Mouse (Mus musculus) thymus, postnatal 0 days (tissue): ENCODE data around the gene Rnf152. TPM values are rescaled to one million over a fixed set of nuclear protein-coding genes. Genes with fewer than 3 reads are reported as not detected.

Experiments
- DNase-seq: peaks from one replicate; pipeline ENCODE4 v3.0.0-alpha.2; 2015; ENCODE audit warnings: low spot score
- polyA plus RNA-seq: library from polyadenylated mRNA; unstranded; fragments of >200 nt; fragmentation: Nextera tagmentation; extraction: Ambion mirVana; gene quantifications from 2 replicates; pipeline ENCODE4 v1.2.1, GENCODE M21; 2015

Rnf152 gene
- polyA plus RNA-seq, 1 experiment from 2014 or later = 0.09 TPM

DNA sequence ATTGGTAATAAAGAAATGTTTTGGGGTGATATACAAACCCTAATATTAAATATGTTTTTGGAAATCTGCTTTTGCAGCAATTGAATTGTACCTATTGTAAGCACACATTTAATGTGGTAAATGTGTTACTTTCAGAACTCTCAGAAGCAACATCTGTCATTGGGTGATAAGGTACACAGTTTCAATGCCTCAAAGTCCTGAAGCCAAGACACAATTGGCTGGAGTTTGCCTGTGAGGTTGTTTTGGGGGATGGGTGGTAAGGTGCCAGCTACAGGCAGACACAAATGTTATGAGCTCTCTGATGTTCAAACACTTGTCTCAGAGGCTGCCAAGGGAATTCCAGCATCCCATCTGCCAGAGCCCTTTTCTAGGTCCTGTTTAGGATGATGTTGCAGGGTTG, 116.3 kb downstream of the Rnf152 start:
- no peak for DNase-seq
